Mouse (Mus musculus): Measurements from ENCODE around the gene Trak2. TPM values are rescaled to one million over a fixed set of nuclear protein-coding genes. Genes with fewer than 3 reads are reported as not detected.

Gene Trak2
- 32.6 and 35.8 TPM in 2 replicates for polyA plus RNA-seq (2021; fragmentation: Nextera tagmentation)
- long read RNA-seq, experiment 1, full-length matches to known transcripts: 1 of 38 reads
- long read RNA-seq, experiment 1, partial matches to known transcripts: 10 of 38 reads
- long read RNA-seq, experiment 1, other reads (novel, unspliced or antisense): 27 of 38 reads
- long read RNA-seq, experiment 2, full-length matches to known transcripts: 46 of 154 reads
- long read RNA-seq, experiment 2, partial matches to known transcripts: 17 of 154 reads
- long read RNA-seq, experiment 2, other reads (novel, unspliced or antisense): 91 of 154 reads

DNA sequence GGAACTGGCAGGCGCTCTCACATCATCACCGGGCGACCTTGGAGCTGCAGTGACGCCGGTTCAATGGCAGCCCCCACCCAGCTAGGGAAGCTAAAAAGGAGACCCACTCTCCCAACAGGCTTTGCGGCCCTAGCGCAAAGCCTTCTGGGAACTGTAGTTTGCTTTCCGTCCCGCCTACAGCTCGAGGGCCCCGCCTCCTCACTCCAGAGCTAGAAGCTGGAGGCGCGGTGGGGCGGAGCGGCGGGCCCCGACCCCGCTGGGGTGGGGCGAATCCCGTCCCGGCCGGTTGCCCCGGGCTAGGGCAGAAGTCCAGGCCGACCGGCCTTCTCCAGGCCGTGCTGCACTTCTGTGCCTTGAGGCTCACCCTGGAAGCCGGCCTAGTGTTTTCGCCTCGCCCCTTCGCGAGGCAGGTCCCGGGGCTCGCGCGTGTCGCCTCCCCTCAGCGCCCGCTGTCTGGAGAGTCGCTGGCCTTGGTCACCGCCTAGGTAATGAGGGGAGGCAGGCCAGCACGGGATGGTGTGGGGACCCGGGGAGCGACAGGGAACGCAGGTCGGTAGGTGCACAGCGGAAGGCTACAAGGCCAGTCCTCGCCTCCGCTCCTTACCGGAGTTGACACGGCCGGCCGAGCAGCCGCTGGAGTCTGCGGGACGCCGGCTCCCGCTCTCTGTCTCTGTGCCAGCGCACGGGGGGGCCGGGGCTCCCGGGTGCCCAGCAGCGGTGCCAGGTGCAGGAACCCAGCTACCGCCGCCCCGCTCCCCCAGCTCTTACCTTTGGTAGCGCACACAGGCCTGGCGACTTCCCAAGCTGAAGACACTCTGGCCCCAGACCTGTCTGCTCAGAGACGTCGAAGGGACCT is at the start of gene Trak2, which contains the start of gene Stradb:
Trak2 (minus strand) TSS at position 65 of the 856 bp plus-strand sequence.
Stradb (plus strand) TSS at position 157 of the 856 bp plus-strand sequence.

Other genes starting within 250 kb of the Trak2 start
- gene Casp8, start 178.1 kb downstream of the Trak2 start, polyA plus RNA-seq (2021; fragmentation: Nextera tagmentation): 2.0 and 2.5 TPM in 2 replicates
- gene Stradb, start 92 bp upstream of the Trak2 start, polyA plus RNA-seq (2021; fragmentation: Nextera tagmentation): 29.8 and 31.1 TPM in 2 replicates
- gene C2cd6, start 121.5 kb upstream of the Trak2 start, polyA plus RNA-seq (2021; fragmentation: Nextera tagmentation): not detected in 2 replicates
- 44.6 and 77.8 TPM in 2 replicates for gene Tmem237, start 147.0 kb upstream of the Trak2 start, polyA plus RNA-seq (2021; fragmentation: Nextera tagmentation)
- 1.1 and 1.3 TPM in 2 replicates for gene Mpp4, start 190.0 kb upstream of the Trak2 start, polyA plus RNA-seq (2021; fragmentation: Nextera tagmentation)

All from layer of hippocampus, adult 6 months (tissue).